8 mouse cellular contexts compared by ENCODE assay signal in the genomic region with DNA sequence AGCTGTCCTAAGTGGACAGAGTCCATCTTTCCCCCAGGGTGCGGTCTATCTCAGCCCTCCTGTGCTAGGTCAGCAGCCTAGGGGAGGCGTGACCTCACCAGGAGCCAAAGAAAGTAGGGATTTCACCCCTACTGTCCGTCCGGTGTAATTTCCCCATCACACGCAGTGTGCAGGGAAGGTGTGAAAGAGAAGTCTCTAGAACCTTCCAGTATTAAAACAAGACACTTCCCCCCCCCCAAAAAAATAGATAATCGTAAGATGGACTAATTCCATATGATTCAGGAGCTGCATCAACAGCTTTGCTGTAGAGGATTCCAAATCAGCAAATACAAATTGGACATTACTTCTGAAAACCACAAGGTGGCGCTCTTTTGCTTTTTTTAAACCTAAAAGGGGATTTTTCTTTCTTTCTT. TPM values are rescaled to one million over a fixed set of nuclear protein-coding genes. Genes with fewer than 3 reads are reported as not detected.
DNase-seq lines count a peak whose midpoint lies in the region; ATAC-seq and TF ChIP-seq lines count a peak whose summit lies in the region.

No protein-coding gene starts in this region.

- peaks cover 10% of the 10 kb centered on the region for H3K4me1 ChIP-seq in testis, adult 2 months (ENCODE audit: control insufficient read depth, insufficient read depth, low read length)

- H3K27ac ChIP-seq in testis, adult 2 months (ENCODE audit: control insufficient read depth, insufficient read depth, low read depth, low read length): no peak overlapping the region

- TF ChIP-seq POLR2A in testis, adult 2 months (IDR thresholded peaks at IDR 0.05; ENCODE audit: control insufficient read depth, low read depth, low read length): no peak

- H3K27me3 ChIP-seq in testis, adult 2 months (ENCODE audit: control insufficient read depth, insufficient read depth, low read length): no peaks in the 10 kb centered on the region

- DNase-seq in adrenal gland, adult 2 months: peak; percentile 15
- DNase-seq in adrenal gland, postnatal 25 days: no peak
- no peak for DNase-seq in testis, postnatal 14 days (ENCODE audit: low spot score)
- peak; percentile 59 for DNase-seq in naive thymus-derived CD4-positive, alpha-beta T cell, adult 2 months (ENCODE audit: low read depth)
- no peak for DNase-seq in spleen, postnatal 36 days (ENCODE audit: low spot score in 2 of 2)
- no peak for DNase-seq in adrenal gland, postnatal 10 days

- H3K36me3 ChIP-seq in testis, adult 2 months (ENCODE audit: control insufficient read depth, insufficient read depth, low read length): no peaks in the 10 kb centered on the region

- H3K4me3 ChIP-seq in testis, adult 2 months (ENCODE audit: control insufficient read depth, low read depth, low read length): peak overlapping the region; percentile 69

- peak; percentile 20 for ATAC-seq in inflammation-experienced regulatory T-cells, adult 6 months

- TF ChIP-seq CTCF in testis, adult 2 months (IDR thresholded peaks at IDR 0.05; ENCODE audit: control insufficient read depth, insufficient read depth, insufficient replicate concordance, low read depth, low read length): peak; percentile 16; the same call in 1 of the 2 replicates

RNA-seq across cellular contexts. Expression of gene Intu, which starts 7.7 kb away (rescaled TPM):
- total RNA-seq in adrenal gland, adult 2 months (2021): 1 to 10 TPM; 1.8 to 4.0 TPM
- polyA plus RNA-seq in adrenal gland, adult 2 months (2012; rRNA removed): 1.1 TPM in 2 replicates
- 3.6 and 4.3 TPM in 2 replicates for total RNA-seq in adrenal gland, postnatal 25 days (2021)
- 2.2 and 2.5 TPM in 2 replicates for polyA plus RNA-seq in testis, adult 2 months (2012; rRNA removed)
- polyA plus RNA-seq in inflammation-experienced regulatory T-cells, adult 6 months (2017; shearing (Covaris generic)): under 1 TPM; 0.10 to 0.34 (median 0.34) TPM
- total RNA-seq in adrenal gland, postnatal 10 days (2021): 1 to 10 TPM; 2.6 to 2.8 TPM

Comparison
In these comparisons a context has a peak if more than half of its experiments do, and no peak if none do; other contexts are left out.
1. DNase-seq: peak in adrenal gland, adult 2 months (single experiment) and naive thymus-derived CD4-positive, alpha-beta T cell, adult 2 months (single experiment); none in adrenal gland, postnatal 25 days (single experiment), testis, postnatal 14 days (single experiment), spleen, postnatal 36 days (0 of 2) and adrenal gland, postnatal 10 days (single experiment).